Mouse (Mus musculus) CD4-positive helper T cell, adult 2 months (primary cell): ENCODE measurements around the gene Ing1.
A peak's percentile ranks its signal among the peaks of the same experiment; 100 is the strongest.

ENCODE experiments used
- DNase-seq: peaks from one replicate; pipeline ENCODE4 v3.0.0-alpha.2; 2012; ENCODE audit warnings: low read depth, missing footprints, low spot score

Gene Ing1

DNA sequence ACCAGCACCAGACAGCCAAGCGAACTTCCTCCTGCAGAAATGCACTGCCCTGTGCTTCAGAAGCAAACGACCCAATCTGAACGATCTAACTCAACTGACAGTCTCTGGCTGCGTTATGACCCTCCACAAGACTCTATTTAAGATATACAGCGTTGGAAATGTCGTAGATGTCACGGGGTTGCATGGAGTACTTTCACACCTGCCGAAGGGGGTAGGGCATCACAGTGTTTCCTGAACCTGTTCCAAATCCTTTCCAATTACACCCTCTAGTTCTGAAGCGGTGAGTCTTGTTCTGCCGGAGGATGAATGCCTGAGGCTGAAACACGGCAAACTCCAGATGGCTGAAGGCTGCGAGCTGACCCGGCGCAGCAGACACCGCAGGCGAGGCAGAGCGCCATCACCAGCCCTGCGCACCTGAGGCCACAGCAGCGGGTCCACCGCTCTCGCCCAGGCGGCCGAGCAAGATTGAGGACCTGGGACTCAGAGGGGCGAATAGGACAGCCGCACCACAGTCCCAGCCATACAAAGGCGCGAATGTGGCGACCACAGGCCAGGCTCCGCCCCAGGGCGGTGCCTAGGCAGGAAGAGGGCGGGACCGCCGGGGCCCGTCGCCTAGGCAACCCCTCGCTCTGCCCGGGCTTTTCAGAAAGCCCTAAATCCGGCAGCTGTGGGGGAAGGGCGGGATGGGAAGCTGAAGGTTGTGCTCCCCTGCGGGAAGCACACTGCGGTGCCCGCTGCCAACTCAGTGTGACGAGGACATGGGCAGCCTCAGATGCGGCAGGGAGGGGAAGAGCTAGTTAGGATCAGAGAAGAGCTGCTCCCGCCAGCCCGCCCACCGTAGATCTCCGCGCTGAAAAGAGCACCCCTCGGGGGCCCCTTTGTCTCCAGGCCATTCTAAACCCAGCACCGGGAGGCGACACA, at the start of gene Ing1:
TSS of gene Ing1 (plus strand) at position 773 of the 921 bp plus-strand sequence.
- peak; percentile 98 for DNase-seq

DNA sequence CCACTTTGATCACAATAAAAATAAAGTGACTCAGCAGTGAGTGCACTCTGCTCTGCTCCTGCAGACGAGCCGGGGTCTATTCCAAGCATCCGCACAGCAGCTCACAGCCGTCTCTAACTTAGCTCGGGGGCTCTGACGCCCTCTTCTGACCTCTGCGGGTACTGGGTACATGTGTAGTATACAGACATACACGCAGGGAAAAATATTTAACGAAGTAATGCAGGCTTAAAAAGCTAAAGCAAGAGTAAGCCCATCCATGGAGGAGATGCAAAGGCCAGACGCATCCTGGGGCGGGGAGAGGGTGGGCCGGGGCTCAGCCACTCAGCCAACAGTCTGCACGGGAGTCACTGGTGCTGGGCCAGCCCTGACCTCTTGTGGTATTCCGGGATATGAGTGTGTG, 49.3 kb upstream of the Ing1 start:
- DNase-seq = no peak

DNA sequence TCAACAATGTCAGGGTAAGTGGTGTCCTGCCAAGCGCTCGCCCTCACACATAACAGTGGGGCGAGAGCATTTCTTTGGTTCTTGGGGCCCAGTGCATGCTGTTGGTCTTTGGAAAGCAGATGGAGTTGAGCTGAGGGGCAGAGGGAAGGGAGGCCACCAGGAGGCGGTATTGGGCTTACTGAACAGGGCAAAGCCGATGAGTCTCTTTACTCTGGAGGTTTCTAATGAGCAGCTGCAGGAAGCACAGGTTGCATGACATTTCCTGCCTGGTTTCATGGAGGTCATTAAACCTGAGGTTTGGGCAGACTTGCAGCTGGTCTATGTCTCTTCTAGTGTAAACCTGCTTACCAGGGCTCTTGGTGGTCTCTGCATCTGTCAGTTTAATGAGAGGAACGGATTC, 48.6 kb upstream of the Ing1 start:
- peak; percentile 70 for DNase-seq

DNA sequence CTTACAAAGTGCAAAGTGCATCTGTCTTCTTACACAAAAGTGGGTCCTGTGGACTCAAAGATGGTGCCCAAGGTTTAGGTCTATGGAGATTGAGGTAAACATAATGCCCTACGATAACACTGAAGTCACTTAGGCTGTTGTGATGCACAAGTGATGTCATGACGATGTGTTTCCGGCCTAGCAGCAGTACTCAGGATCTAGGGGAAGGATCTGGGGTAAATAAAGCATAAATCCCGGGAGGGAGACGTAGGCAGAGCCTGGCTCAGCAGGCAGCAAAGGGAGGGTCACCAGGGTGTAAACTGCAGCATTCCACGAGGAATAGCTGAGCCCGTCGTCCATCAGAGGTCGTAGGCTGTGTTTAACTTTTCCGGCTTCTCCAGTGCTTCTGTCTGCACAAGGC, 46.5 kb upstream of the Ing1 start:
- DNase-seq = no peak

DNA sequence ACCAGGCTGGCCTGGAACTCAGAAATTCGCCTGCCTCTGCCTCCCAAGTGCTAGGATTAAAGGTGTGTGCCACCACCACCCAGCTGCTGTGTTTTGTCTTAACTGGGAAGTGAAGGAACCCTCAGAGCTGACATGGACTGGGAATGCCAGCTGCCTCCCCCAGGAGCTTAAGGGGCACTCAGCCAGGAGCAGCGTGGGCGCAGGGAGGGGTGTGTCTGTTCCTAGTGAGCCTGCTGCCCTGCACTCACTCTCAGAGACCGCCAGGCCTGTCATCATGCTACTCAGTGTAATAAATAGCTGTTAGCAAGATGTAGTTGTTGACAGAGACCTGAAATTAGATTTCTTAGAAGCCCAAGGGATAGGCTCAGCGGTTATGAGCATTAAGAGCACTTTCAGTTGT, 44.4 kb upstream of the Ing1 start:
- no peak for DNase-seq

DNA sequence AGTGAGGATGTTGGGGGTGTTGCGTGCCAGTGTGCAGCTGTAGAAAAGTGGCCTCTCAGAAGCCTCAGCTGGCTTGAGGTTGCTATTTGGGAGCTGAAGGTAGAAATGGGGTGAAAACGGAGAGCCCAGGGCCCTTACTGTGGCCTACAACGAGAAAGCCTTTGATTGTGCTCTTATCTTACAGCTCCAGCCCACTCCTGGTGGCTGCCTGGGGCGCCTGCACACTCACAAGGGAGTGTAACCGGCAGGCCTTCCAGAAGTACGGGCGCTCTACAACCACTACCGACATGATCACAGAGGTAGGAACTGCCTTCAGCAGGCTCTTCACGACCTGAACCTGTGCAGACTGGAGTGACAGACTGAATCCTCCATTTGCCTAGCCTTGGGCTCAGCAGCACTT, 42.7 kb upstream of the Ing1 start:
- DNase-seq = no peak

DNA sequence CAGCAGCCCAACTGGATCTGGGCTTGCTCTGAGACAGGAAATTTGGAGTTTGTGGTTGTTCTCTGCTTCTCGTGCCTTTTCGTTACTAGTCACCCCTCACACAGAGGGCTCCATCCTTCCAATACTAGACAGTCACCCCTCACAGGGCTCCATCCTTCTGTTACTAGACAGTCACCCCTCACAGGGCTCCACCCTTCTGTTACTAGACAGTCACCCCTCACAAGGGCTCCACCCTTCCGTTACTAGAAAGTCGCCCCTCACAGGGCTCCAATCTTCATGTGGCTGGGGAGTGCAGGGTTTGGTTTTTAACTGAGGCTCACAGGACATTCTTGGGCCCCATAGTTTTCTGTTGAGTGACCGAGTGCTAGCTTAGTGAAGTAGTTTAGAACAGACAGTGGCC, 42.1 kb upstream of the Ing1 start:
- no peak for DNase-seq

DNA sequence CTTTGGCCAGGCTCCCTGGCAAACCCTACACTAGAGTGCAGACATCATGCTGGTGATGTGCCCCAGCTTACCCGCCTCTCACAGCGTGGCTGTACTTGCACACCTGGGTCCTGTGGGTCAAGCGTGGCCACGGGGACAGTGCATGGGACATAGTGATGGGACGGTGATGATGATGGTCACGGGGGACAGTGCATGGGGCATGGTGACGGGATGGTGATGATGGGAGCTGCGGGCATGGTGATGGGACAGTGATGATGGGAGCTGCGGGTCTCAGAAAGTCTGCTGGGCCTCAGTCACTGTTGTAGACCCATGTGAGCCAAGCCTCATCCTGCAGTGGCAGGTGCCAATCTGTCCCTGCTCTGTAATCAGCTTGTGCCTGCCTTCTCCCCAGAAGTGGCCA, 39.1 kb upstream of the Ing1 start:
- no peak for DNase-seq

DNA sequence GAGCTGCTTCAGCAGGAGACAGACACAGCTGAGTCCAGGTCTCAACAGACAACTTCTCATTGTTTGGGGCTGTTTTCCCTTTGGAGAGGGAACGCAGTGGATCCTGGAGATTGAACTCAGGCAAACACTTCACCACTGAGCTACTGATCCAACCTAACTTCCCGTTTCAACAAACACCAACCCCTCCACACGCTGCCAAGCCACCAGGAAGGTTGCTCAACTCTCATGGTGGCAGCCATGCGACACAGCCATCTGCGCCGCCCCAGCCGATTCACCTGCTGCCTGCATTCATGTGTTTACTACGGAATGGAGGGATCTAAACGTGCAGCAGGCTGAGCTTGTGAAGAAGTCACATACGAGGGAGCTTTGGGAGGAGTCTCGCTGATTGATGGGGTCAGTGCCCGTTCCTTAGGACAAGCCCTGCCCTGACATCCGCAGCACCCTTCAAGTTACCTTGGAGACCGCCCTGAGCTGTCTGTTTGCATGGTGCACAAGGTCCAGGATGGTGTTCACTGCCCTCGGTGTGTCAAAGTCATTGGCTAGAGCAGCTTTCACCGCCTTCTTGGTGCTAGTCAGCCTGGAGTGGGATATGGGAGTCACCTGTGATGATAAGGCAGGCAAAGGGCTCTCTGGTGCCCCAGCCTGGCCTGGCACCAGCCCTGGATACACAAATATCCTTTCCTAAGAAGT, 37.9 kb upstream of the Ing1 start:
- DNase-seq = no peak

DNA sequence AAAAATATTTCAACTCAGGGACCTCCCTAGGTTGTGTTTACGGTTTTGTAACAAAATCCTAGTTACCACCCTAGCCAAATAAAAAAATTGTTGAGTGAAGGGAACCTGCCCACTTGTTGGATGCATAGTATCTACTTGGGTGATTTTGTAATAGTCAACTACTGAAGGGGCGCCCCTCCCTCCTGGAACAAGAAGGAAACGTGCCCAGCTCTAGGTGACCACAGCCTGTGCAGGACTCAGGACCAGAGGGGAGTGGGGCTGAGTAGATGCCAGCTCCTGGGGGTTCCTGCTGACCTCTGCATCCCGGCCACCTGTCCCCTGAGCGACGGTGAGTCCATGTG, 37.3 kb upstream of the Ing1 start:
- DNase-seq = no peak

DNA sequence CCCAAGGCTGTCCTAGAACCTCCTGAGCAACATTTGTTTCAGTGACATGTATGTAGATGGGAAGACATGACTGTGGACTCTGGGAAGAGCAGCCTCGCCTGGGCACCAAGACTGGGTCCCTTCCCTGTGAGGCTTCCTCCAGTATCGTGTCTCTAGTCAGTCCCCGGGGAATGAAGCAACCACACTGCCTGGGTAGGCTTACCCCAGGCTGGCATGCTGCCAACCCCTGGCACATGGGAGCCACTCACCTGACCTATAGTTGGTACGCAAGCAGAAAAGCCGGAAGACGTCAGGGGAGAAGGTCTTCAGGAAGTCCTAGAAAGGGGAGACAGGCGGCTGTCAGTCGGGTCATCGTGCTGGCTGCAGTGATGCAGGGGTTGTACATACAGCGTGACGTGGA, 36.7 kb upstream of the Ing1 start:
- DNase-seq = no peak

DNA sequence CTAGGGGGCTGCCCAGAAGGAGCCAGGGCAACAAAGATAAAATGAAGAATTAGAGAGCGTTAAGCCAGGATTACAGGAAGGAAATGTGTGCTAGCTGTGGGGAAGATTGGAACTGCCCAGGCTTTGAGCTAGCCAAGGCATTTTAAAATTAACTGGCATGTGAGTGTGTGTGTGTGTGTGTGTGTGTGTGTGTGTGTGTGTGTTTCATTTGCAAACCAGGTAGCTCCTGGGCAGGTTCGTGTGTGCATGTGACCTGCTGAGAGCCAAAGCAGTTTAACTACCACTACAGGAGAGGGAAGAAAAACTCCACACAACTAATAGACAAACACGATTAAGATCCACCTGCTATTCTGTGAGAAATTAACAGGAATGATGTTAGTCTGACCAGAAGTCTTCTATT, 32.0 kb upstream of the Ing1 start:
- no peak for DNase-seq

DNA sequence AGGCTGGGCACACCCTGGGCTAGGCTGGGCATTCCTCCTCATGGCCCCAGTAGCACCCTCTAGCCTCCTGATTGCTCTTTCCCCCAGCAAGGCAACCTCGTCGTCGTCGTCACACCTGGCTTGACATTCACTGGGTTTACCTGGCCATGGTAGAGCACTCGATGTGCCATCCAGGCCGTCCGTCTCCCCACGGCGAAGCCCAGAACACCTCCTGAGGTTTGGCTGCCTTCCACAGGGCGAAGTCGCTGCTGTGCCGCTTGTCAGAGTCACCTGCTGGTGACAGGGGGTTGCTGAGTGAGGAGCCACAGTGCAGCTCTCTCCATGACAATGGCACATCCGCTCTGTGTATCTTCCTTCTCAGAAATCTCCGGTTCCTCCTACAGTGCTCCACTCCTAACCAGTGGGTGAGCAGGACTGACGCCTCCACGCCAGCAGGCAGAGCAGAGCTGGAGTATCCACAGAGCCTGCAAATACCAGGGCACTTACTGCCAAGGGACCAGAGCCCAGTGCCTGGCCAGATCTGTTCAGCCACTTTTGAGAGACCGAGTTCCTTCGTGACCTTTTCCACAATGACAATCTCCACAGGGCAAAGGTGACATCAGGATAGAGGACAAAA, 25.1 kb upstream of the Ing1 start:
- no peak for DNase-seq

DNA sequence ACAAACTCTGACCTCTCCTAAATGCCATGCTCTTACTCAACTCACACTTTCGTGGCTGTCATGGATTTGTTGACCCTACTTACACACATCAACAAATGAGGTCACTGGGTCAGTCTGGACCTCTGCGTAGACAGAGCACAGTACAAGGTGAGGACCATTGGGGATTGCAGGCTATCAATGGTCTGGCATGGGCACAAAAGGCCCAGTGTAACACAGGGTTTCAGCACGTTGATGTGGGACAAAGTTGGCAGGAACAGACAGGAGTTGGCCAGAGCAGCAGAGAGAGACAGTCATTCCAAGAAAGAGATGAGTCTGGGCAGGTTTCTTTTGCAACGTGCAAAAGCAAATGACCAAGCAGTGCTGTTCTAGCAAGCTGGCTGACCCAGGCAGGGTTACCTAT, 24.5 kb upstream of the Ing1 start:
- no peak for DNase-seq

DNA sequence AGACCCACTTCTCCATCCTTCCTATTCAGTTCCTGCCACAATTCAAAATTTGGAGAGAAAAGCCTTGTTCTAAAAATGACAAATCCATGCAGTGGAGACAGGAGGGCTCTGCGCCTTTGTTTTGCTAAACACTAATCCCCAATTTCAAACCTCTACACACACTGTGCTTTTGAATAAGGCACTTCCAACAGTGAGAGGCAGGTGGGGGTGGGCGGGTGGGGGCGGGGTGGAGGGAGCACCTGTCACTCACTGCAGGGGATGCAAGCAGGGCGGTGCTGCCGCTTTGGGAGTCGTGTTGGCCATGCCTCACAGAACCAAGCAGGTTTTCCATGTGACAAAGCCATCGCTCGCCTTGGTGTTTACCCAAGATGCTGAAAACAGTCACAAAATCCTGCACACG, 20.9 kb upstream of the Ing1 start:
- DNase-seq = no peak

DNA sequence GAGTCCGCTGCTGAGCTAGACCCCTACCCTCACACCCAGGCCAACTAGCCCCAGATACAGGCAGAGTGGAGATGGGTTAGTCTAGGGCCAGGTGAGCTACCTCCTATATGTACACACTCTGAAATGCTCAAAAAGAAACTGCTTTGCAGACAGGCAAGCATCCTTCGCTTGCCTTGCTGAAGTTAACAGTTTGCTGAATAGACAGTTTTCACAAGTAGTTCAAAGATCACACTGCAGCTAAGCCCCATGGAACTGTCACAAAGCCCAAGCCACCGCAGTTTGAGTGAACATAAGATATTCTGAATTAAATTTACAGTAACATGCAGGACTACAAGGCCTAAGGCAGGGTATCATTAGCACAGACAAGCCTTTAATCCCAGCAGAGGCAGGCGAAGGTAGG, 16.3 kb upstream of the Ing1 start:
- DNase-seq = no peak

DNA sequence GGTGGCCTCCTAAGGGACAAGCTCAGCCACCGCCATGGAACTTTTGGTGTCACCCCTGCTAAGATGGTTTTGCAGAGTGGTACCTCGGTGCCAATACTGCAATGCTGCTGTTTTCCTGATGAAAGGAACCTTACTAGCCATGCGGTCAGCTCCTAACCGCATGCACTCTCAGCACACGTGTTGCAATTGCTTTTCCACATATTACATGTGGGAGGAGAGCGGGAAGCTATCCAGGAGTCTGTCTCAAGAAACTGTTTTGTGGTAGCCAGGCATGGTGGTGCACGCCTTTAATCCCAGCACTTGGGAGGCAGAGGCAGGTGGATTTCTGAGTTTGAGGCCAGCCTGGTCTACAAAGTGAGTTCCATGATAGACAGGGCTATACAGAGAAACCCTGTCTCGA, 15.2 kb upstream of the Ing1 start:
- no peak for DNase-seq

DNA sequence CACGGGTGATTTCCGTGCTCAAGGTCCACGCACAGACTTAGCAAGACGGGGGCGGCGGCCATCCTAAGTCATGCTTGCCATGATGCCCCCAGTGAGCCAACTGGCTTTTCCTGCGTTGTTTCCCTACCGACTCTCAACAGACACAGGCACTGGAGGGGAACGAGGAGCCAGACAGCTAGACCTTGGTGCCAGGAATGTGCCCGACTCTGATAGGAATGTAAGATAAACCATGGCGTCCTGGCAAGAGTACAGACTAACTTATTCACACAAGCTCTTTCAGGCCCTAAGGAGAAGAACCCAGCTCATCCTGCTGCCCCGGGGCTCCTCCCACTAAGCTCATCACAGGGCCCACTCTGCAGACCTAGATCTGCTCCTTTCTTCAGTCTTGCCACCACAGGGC, 13.3 kb upstream of the Ing1 start:
- no peak for DNase-seq

DNA sequence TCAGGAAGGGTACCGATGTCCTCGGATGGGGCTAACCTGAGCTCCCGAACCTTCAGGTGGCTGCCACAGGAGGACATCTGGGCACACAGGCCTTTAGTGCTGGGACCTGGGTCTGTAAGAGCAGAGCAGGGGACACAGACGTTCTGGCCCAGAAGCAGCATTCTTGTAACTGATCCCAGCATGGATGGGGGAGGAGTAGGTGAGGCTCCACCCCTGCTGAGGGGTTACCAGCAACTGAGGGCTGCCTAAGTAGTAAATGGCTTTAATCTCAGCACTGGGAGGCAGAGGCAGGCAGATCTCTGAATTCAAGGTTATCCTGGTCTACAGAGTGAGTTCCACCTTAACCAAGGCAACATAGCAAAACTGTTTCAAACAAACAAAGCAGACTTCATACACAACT, 12.5 kb upstream of the Ing1 start:
- DNase-seq = no peak

DNA sequence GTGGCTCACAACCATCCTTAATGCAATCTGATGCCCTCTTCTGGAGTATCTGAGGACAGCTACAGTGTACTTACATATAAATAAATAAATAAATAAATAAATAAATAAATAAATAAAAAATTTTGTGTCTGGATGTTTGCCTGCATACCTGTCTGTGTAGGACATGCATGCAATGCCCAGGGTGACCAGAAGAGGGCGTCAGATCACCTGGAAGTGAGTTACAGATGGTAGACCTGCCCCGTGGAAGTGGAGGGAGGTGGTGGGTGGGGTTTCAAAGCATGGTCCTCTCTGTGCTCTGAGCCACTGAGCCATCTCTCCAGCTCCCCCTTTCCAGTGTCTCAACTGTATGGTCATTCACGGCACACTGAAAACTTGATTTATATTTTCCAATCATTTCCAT, 11.0 kb upstream of the Ing1 start:
- peak; percentile 77 for DNase-seq

DNA sequence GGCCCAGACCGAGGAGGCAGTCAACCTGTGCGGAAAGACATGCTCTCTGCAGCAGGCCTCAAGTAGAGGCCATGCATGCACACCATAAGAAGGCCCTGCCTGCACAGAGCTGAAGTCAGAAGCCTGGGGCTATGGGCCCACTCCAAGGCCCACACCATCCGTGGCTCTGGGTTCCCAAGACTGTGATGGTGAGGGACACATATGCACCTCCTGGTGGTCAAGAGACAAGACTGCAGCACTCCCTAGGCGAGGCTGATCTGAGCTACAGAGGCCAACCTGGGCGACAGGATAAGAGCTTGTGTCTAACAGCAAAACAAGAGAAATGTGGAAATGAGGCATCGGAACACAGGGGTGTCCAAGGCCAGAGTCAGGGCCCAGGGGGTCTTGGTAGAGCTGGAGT, 8.3 kb upstream of the Ing1 start:
- peak; percentile 24 for DNase-seq

DNA sequence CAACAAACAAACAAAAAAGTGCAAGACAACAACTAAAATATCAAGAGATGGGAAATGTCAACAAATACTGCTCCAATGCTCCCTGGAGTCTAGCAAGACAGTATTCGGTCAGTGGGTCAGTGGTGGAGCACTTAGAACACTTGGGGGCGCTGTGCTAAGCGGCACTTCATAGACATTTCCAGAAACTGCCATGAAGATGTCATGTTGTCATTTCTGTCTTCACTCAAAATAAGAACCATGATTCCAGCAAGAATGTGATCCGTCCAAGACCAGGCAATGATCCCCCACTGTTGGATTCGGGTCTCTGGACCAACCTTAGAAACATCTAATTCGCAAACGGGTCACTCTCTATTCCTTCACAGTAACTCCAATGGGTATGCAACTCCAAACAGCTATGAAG, 5.7 kb upstream of the Ing1 start:
- peak; percentile 66 for DNase-seq
